Mouse (Mus musculus) bone marrow, adult 2 months (tissue): ENCODE results near the gene Eif4h.

Experiments used
- CTCF ChIP-seq: fragments of 200-500 bp; IDR thresholded peaks from 2 replicates; pipeline ENCODE4 v1.5.1; 2011; ENCODE audit warnings: low read length, control low read depth; ENCODE audit not compliant: control insufficient read depth, insufficient read depth
- POLR2A ChIP-seq: fragments of 200-500 bp; IDR thresholded peaks from 2 replicates; pipeline ENCODE4 v1.6.1; 2011; ENCODE audit warnings: low read depth, mild to moderate bottlenecking, control low read depth, low read length, borderline replicate concordance; ENCODE audit not compliant: control insufficient read depth

GRCm38 (mm10) chr5:134621099-134621640 lies 18.1 kb downstream of the Eif4h start:
- TF ChIP-seq CTCF (no peak), POLR2A (no peak)
